Mouse (Mus musculus) frontal cortex, adult 2 months (tissue): Measurements from ENCODE around the gene Dbnl. TPM values are rescaled to one million over a fixed set of nuclear protein-coding genes. Genes with fewer than 3 reads are reported as not detected.
A peak's percentile ranks its signal among the peaks of the same experiment; 100 is the strongest.

Experiments used
- DNase-seq, 2 experiments: peaks; one replicate each; pipeline ENCODE4 v3.0.0; 2022; ENCODE audit warnings: low spot score in 1 of 2; ENCODE audit errors: extremely low spot score in 1 of 2
- polyA plus RNA-seq: library from polyadenylated mRNA; depleted of rRNA; stranded (reverse); fragments of >200 nt; gene quantifications from 2 replicates; pipeline ENCODE4 v1.2.3, GENCODE M21; 2012; rRNA removed

Gene Dbnl
- 74.8 and 85.2 TPM in 2 replicates for polyA plus RNA-seq

DNA sequence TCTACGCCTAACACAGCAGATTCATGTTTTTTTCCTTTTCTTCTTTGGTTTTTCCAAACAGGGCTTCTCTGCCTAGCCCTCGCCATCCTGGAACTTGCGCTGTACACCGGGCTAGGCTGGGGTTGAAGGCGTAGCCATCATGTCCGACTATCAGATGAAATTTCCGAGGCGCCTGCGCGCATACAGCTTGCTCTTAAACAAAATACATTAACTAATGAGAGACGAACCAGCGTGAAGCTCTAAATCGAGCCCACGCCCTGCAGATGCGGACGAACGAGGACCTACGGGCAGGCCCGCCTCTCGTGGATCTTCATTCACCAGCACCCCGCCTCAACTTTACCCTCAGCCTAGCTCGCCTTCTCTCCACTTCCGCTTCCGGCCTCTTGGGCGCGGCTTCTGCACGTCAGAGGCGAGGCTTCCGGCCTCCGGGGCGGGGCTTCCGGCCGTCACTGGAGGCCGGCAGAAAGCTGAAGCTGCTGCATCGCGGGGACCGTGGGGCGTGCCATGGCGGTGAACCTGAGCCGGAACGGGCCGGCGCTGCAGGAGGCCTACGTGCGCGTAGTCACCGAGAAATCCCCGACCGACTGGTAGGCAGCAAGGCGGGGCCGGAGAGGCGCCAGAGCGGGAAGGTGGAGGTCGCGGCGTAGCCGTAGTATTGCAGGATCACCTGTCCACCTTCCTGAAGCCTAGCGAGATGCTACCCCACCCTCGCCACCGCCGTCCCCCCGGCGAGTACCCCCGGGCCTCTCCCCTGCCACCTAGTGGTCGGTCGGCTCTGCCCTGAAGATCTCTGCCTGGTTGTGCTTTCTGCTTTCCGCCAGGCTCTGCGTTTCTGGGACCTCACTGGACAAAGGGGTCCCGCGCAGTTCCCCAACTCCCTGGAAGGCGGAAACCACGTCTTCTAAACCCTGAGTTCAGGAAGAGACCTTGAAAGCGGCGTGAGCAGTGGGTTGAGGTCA, at the start of gene Dbnl:
Gene Dbnl (plus strand): TSS at position 433 of the 959 bp plus-strand sequence.
- DNase-seq, result peak; percentile 89 to 96

DNA sequence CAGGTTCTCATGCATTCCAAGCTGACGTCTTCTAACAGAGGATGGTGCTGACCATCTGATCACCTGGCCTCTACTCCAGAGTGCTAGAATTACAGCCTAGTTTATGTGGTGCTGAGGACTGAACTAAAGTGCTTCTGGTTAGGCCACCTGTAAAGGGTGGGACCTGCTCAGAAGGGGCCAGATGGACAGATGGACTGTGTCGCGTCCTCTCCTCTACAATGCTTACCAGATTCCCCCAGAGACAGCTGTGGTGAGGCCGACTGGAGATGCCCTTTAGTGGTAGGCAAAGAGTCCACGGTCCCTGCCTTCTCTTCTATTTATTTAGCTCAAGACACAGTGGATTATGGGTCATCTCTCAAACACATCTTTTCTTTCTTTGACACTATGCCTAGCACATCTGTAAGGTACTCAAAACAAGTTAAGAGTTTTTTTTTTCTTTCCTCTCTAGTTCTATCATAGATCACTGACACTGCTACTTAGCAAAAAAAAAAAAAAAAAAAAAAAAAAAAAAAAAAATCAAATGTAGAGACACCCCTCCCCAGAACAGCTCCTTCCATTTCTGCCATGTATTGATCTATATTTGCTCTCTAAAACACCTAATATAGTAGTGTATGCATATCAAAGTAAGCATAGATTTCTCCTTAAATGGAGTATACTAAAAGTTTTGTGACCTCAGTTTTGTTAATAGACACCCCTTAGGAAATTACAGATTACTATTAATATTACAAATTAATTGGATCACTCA, 49.2 kb upstream of the Dbnl start:
- DNase-seq, result no peak

DNA sequence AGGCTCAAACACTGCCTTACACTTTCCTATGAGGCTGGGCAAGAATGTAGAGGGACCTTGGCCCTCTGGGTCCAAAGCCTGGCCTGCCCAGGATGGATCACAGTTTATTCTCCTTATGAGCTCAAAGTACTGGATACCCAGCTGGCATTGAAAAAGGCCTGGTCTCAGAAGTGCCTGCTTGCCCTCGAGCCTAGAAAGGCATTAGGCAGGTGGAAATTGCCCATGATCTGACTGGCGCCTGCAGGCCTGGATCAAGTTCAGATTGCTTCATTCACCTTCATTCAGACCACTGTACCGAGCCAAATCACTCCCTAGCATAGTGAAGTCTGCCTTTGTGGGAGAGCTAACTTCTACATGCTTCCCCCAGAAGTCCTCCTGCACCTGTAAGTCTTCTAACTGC, 48.4 kb upstream of the Dbnl start:
- no peak for DNase-seq

DNA sequence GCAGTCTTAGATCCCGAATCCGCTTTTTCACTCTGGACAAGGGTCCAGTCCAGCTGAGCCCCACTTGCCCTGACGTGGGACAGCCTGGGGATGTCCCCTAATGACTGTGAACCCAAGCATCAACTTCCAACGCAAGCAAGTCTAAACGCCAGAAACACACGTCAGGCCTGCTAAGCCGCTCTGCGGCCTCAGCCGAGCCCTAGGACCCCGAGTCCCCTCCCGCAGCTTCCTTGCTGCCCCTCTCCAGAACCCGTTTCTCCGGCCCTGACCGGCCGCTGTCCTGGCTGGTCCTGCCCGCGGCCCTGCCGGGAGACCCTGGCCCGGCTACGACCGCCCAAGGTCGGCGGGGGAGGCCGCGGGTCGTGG, 47.7 kb upstream of the Dbnl start:
- DNase-seq, result no peak

DNA sequence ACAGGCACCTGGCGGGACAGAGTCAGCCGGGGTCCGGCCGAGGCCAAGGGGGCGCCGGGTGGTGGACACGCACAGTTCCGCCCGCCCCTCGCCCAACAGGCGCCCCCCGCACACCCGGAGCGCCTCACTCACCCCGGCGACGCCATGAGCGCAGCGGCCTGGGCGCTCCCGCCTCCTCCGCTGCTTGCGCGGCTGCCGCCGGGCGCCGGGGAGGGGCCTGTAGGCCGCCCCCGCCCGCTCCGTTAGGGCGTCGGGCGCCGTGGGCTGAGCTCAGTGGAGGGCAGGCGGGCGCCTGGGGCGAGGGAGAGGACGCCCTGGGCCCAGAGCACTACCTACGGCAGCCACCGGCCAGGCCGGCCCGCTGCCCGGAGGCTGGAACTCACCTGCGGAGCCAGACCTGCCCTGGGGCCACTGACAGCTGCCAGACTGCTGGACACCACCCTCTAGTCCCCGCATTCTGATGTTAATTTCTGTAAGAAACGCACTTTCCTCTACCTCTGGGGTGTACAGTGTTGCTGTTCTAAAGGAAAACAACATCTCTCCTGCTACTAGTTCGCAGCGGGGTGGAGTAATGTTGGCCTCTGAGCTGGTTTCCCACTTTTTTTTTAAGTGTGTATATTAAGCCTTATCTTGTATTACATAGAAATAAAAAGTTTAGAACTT, 47.2 kb upstream of the Dbnl start:
- peak; percentile 23 to 79 for DNase-seq

DNA sequence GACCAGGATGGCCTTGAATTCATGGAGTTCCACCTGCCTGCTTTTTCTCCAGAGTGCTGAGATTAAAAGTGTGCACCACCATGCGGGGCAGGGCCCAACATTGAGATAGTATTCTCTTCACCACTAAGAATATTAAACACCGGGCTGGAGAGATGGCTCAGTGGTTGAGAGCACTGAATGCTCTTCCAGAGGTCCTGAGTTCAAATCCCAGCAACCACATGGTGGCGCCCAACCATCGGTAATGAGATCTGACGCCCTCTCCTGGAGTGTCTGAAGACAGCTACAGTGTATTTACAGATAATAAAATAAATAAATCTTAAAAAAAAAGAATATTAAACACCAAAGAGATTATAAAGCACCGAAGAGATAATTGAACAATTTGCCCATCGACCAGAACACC, 46.2 kb upstream of the Dbnl start:
- DNase-seq, result no peak

DNA sequence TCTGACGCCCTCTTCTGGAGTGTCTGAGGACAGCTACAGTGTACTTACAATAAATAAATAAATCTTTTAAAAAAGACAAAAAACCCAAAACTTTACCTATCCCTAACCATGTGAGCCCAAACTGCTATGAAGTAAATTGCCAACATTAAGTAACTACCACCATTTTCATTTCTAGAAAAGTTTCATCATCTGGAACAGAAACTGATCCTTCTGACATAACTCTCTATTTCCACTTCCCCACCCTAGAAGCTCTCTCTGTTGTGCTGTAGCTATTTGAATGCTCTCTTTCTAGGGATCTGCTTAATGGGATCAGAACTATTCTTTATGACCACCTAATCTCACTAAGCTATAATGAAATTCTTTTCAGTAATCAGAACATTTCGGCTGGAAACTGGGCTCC, 43.3 kb upstream of the Dbnl start:
- no peak for DNase-seq

DNA sequence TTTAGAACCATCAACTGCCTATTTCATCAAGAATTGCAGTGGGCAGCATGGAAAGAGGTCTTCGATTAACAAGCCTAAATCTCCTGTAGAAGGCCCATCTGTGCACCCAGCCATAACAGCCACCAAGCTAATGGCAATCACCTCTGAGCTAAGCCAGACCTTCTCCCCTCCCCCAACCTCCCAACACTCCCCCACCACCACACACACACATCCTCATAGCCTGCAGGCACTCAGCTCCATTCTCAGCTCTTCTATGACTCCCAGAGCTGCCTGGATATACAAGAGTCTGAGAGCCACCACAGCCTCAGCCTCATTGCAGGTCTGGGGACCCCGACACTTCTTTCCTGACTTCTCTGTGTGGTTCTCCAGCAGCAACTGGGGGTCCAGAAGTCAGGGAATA, 34.5 kb upstream of the Dbnl start:
- no peak for DNase-seq

DNA sequence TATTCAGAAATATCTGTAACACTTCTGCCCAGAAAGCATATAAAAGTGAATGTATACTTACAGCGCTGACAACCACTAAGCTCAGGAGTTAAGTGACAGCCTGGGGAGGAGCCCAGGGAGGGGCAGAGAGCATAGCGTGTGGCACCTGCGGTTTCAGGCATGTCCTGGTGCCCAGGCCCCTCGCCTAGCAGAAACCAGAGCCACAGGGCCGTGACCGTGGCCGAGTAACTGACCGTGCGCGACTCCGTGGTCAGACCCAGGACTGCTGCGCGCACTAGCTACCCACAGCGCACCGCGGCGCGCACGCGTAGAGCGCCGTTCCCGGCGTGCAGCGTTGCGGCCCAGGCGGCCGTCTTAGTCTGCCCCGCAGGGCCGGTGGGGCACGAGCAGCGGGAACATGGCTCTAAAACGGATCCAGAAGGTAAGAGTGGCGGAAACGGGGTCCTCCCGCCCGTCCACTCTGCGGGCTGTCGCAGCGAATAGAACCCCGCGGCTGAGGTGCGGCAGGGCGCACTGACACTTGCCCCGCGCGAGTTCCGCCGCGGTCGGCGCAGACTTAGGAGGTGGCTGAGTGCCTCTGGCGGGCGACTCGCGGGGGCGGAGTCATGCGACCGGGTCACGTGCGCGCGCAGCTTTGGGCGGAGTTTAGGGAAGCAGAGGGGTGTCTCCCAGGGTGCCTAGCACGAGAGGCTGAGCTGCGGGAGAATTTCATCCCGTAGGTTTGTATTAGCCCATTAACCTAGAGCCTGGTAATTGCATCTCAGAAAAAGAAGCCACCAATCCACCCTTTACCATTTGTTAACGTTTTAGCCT, 26.3 kb upstream of the Dbnl start, which contains the start of gene Urgcp:
Gene Urgcp (minus strand): TSS at position 557 of the 813 bp plus-strand sequence.
- peak; percentile 70 to 94 for DNase-seq

DNA sequence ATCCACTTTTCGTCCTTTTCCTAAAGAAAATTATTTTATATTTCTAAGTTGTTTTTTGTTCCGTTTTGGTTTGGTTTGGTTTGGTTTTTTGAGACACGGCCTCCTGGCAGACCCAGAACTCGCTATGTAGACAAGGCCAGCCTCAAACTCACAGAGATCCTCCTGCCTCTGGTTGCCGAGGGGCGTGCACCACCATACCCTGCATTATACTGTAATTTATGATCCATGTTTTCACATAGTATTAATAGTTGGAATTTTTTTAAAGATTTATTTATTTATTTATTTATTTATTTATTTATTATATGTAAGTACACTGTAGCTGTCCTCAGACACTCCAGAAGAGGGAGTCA, 25.7 kb upstream of the Dbnl start:
- no peak for DNase-seq

DNA sequence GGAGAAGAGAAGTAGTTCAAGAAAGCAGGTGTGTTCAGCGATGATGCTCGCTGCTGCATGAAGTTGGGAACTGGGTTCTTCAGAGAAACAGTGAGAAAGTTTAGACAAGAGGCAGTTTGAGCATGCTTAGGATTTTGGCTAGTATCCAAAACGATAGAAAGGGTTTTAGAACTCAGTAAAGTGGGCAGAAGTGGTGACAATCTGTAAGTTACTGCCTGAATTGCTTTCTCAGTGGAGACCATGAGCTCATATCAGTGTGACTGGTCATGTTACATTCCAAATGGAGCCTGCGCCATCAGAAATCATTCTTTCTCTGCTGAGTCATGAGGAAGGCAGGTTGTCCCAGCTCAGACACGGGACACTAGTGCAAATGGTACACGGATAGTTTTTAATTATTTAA, 22.3 kb upstream of the Dbnl start:
- DNase-seq, result no peak

DNA sequence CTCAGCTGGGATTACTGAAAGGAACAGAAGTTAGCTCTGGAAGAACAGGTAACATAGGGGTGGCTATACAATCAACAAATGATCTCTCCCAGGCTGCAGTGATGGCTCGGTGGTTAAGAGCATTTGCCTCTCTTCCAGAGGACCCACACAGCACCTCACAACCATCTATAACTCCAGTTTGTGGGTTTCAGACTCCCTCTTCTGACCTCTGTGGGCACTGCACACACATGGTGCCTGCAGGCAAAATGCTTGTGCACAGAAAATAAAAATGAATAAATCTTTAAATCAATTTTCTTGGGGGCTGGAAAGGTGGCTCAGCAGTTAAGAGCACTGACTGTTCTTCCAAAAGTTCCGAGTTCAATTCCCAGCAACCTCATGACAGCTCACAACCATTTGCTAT, 9.8 kb upstream of the Dbnl start:
- DNase-seq, result no peak

DNA sequence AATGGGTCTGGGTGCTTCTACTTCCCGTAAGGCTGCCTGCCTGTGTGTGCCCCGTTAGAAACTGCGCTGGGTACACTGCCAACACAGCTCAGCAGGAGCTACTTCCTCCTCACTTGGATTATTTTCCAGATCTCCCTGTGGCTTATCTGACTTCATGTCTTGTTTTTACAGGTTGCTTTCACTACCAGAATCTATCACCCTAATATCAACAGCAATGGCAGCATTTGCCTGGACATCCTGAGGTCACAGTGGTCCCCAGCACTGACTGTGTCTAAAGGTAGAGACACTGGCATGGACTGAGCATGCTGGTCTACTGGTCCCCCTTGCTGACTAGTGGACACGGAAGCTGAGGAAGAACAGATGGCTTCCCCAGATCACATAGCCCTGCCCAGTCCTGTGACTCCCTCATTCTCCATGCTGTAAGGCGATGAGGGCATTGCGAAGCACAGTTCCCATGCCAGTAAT, 8.2 kb upstream of the Dbnl start:
- no peak for DNase-seq

DNA sequence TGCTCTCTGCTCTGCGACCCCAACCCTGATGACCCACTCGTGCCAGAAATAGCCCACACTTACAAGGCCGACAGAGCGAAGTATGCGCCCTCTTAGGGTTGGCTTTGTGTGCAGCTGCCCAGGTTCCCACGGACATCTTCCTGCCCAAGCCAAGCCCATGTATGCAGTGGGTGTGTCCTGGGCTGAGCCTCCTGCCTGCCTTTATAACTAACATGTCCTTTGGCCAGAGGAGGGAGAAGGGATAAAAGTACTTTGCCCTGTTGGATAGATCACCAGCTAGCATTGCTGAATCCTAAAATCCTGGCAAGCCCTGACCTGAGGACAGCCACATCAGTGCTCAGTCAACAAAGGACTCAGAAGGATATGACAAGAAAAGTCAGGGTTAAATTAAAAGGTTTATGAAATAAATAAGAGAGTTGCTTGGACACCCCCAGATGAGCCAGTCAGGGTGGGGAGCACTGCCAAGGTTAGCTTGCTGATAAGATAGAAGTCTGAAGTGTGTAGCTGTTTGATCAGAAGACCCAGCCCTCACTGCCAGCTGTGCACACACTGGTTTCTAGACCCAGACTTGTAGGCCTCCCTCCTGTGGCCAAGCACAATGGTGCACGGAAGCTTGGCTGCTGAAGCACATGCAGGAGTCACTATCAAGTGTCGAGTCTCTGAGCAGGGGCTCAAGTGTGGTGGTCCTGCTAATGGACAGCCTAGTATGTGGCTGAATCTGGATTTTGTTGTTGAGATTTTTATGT, 5.9 kb upstream of the Dbnl start:
- no peak for DNase-seq

DNA sequence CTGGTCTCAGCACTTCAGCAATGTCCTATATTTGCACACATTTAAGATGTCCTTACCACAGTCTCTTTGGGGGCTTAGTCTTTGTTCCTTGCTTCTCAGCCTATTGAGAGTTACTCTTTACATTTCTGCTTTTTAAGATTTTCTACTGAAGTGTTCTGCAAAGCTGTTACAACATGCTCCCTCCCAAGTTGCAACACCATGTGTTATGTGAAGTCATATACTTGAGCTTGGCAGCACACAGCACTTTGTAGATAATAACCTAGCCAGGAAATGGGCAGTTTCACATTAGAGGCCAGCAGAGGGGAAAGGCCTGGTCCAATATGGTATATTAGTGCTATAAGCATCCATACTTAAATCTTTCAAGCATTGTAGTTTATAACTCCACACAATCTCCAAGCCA, 2.6 kb upstream of the Dbnl start:
- DNase-seq, result no peak

DNA sequence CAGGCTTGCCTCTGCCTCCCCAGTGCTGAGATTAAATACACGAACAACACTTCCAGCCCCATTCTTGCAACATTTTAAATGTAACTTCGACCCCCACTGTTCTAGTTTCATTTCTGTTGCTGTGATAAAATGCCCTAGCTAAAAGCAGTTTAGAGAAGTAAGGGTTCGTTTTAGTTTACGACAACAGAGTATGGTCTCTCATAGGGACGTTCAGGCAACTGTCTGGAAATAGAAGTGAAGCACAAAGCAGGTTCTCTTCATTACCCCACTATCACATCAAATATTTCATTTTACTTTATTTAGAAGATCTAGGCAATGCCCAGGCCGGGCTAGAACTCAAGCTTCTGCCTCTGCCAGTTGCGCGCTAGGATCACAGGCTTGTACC, 625 bp upstream of the Dbnl start:
- DNase-seq, result no peak

DNA sequence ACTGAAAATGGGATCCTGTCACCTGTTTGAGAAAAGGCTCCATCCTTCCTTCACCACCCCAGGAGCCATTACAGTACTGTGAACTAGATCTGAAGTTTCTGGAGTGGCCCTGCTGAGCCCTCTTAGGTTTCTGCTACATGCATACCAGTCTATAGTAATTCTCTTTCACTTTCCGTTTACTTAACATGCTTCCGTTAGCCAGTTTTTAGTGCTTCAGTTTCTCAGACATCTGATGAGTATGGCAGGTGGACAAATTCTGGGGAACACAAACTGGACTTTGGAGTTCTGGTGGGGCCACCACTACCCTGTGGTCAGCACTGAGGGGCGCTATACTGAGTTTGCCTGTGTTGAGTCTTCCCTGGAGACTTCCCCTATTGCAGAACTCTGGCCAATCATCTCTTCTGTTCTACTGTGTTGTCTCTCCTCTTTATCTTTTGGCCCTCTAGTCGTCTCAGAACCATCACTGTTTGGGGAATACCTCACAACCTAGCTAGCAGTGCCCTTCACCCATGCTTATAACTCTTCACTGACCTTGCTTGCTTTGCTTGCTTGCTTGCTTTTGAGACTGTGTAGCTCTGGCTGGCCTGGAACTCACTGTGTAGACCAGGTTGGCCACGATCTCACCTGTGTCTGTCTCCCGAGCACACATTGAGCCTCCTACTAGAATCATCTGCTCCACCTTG, 924 bp downstream of the Dbnl start:
- DNase-seq, result no peak

DNA sequence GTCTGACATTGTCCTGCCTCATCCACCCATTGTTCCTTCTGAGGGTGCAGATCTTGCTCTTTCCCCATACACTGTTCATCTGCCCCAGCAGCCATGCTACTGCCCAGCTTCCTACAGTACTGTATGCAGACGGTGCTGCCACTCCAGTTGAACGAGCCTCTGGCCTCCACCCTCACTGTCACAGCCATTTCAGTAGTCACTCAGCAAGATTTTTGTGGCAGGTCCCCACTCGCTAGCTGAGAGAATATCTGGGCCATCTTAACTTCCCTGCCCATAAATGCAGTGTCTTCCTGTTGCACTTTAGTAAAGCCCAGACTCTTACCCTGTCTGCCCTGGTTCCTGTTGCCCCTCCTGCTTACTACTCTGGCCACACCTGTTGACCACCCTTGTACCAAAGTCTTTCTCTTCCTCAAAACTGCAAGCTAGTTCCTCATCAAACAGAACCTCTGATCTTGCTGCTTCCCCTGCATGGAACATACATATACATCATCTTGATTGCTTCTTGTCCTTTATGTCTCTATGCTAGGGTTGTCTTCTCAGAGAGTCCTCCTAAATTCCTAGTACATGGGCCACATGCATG, 1.6 kb downstream of the Dbnl start:
- no peak for DNase-seq

DNA sequence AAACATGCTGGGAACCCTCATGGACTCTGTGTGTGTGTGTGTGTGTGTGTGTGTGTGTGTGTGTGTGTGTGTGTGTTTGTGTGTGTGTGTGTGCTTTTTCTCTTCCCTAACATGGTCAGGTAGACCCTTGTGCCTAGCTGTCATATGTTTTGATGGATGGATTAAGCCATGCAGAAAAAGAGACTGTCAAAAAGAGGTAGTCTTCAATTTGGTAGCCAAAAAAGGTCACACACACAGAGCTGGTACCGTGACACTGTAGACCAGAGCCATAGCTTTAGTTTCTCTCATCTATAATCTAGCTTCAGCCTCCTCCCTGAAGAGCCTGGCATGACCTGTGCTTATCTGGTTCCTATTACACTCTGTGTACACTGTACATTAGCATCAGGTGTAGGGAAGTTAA, 2.1 kb downstream of the Dbnl start:
- DNase-seq, result no peak
